Mouse (Mus musculus) stomach, embryonic 16.5 days (tissue): ENCODE measurements around the gene Zfp280d. TPM values are rescaled to one million over a fixed set of nuclear protein-coding genes. Genes with fewer than 3 reads are reported as not detected.

Source experiments
- ATAC-seq: fragments of 200-750 bp; cut with Nextera tagmentation; 2 replicates; pipeline ENCODE4 v1.8.0; 2017; ENCODE audit warnings: moderate number of reproducible peaks, moderate TSS enrichment; ENCODE audit not compliant: insufficient read depth, low FRiP score
- H3K27ac ChIP-seq: fragments of 300-500 bp; sonication (generic); 2 replicates; pipeline ENCODE4 v1.5.1; 2014; ENCODE audit warnings: low read length
- H3K27me3 ChIP-seq: fragments of 300-500 bp; sonication (generic); 2 replicates; pipeline ENCODE4 v1.6.1; 2014; ENCODE audit warnings: low read length, control low read depth, mixed read lengths; ENCODE audit not compliant: control insufficient read depth, insufficient read depth
- H3K36me3 ChIP-seq: fragments of 300-500 bp; sonication (generic); 2 replicates; pipeline ENCODE4 v1.6.1; 2014; ENCODE audit warnings: low read length; ENCODE audit not compliant: control insufficient read depth, insufficient read depth
- H3K4me1 ChIP-seq: fragments of 300-500 bp; sonication (generic); 2 replicates; pipeline ENCODE4 v1.6.1; 2014; ENCODE audit warnings: low read length, control low read depth, mixed read lengths; ENCODE audit not compliant: control insufficient read depth, insufficient read depth
- H3K4me2 ChIP-seq: fragments of 300-500 bp; sonication (generic); 2 replicates; pipeline ENCODE4 v1.6.1; 2014; ENCODE audit warnings: low read depth, low read length, mixed read lengths
- H3K4me3 ChIP-seq: fragments of 300-500 bp; sonication (generic); replicated peaks from 2 replicates; pipeline ENCODE4 v1.5.1; 2014; ENCODE audit warnings: mild to moderate bottlenecking, low read length
- H3K9ac ChIP-seq: fragments of 300-500 bp; sonication (generic); 2 replicates; pipeline ENCODE4 v1.6.1; 2014; ENCODE audit warnings: low read length
- H3K9me3 ChIP-seq: fragments of 300-500 bp; sonication (generic); replicated peaks from 2 replicates; pipeline ENCODE4 v1.6.1; 2016; ENCODE audit warnings: low read length, control low read depth; ENCODE audit not compliant: control insufficient read depth
- WGBS: fragments of 180-500 bp; shearing (Covaris S2); extraction: QIAGEN DNeasy Blood & Tissue Kit; methylation state at CpG from one replicate; pipeline ENCODE4 v1.1.7; 2014; 5-methylcytosine and 5-hydroxymethylcytosine counted together
- polyA plus RNA-seq: library from polyadenylated mRNA; unstranded; fragments of >200 nt; fragmentation: Nextera tagmentation; extraction: Ambion mirVana; gene quantifications from 2 replicates; pipeline ENCODE4 v1.2.1, GENCODE M21; 2015

The Zfp280d gene
- polyA plus RNA-seq, 1 experiment from 2014 or later, result 34.5 TPM

DNA sequence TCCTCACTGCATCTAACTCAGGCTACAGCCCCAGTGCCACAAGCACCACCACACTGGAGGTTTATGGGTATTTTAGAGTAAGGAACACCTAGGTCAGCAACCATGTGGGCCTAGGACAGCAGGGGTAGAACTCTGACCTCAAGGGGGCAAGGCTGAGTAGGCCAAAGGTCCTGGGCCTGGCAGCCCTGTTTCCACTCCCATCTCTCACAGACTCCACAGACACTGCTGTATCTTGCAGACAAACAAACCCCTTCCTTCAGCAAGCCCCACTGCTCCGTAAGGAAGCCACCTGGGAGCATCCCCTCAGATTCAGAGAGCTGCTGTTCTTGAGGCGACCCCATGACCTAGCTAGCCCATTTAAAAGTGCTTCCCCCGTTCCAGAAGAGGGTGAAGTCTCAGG lies 130.3 kb downstream of the Zfp280d start:
- H3K27me3 ChIP-seq, result no peaks in the 10 kb centered on the region
- no peak overlapping the region for H3K4me2 ChIP-seq
- no peak overlapping the region for H3K4me3 ChIP-seq
- H3K4me1 ChIP-seq, result no peaks in the 10 kb centered on the region
- H3K9me3 ChIP-seq, result no peaks in the 10 kb centered on the region
- ATAC-seq, result no peak
- no peak overlapping the region for H3K27ac ChIP-seq
- no peaks in the 10 kb centered on the region for H3K36me3 ChIP-seq
- WGBS, result 66% methylated on average over 3 of the region's 3 CpGs
- no peak overlapping the region for H3K9ac ChIP-seq

DNA sequence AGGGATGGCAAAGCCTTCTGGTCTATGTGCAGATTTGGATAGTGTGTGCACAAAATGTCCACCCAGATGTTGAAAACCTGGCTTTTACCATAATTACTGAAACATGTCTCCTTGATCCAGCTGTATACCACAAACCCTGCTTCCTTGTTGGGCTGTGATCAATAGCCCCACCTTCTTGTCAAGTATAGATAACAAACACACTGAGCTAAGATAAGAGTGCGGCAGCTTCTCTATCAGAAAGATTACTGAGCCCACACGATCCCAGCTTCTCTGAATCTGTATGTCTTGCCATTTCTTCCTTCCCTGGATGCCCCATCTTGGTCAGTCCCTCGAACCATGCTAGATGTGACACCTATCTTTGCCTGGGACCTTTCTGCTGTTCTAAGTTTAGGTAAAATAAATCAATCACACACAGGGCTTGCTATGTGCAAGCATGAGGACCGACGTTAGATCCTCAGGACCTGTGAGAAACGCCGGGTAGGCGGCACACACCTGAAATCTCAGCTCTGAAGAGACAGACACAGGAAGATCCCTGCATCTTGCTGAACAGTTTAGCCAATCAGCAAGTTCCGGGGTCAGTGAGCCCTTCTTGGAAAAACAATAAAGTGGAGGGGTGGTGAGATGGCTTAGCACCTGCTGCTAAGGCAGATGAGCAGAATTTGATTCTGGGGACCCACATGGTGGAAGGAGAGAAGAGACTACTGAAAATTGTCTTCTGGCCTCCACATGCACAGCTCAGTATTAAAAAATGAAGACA lies 131.4 kb downstream of the Zfp280d start:
- no peaks in the 10 kb centered on the region for H3K9me3 ChIP-seq
- H3K9ac ChIP-seq, result no peak overlapping the region
- 81% methylated on average over 9 of the region's 9 CpGs for WGBS
- ATAC-seq, result no peak
- H3K4me1 ChIP-seq, result no peaks in the 10 kb centered on the region
- H3K36me3 ChIP-seq, result no peaks in the 10 kb centered on the region
- no peaks in the 10 kb centered on the region for H3K27me3 ChIP-seq
- H3K4me2 ChIP-seq, result no peak overlapping the region
- no peak overlapping the region for H3K4me3 ChIP-seq
- no peak overlapping the region for H3K27ac ChIP-seq

DNA sequence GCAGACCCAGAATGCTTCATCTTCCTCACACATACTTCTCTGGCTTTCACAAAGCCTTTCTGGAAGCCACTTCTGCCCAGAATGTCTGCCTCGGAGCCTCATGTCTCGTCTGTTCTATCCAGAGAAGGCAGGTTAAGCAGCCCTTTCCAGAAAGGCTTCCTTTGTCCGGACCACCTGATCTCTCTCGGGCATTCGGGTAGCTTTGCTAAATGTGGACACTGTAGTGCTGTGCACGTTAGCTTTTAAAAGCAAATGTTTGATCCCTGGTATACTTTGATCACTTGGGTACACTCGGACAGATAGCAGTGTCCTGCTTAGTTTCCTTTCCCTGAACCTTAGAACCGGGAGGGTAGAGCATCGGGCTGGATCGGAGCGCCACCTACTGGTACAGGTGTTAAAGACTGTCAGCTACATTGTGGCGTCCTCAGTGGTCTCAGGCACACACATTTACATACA lies 133.5 kb downstream of the Zfp280d start:
- whole genome bisulfite sequencing, result 11% methylated on average over 12 of the region's 12 CpGs
- ATAC-seq, result peak; percentile 65; the same call in 1 of the 2 replicates
- H3K9ac ChIP-seq, result peak overlapping the region; percentile 61

DNA sequence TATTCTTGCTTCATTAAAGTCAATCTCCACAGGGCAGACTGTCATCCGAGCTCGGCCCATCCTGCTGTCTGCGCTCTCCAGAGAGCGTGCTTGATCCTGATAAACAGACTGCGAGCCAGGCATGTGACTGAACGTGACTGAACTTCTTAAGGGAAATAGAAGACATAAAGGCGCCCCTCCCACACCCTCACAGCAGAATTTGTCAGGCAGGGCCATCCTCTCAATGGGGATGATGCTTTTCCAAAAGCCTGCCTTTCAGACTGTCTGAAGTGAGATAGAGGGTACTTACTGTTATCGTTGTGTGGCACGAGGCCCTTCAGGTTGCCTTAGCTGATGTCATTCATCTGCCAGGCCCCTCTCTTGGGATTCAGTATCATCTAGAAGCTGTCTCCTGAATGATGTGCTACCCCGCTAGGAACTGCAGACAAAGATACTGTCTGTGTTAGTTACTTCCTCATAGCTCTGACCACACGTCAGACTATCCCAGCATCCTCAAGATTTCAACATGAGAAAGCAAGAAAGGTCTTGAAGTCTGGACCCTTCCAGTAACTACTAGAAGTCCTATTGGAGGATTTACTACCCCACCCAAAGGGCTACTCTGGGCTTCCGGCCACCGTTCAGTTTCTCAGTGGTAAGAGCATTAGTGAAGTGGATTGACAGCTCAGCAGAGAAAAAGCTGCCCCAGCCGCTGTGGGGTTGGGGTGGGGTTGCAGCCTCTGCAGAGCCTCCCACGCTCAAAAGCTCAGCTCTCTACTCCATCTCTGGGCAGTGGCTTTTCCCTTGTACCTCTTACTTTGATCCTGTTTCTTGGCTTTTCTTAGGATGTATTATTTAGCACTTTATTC lies 134.9 kb downstream of the Zfp280d start:
- 34% methylated on average over 15 of the region's 15 CpGs for WGBS
- Histone ChIP-seq H3K4me2 (no peak overlapping the region), H3K27ac (no peak overlapping the region), H3K4me3 (no peak overlapping the region), H3K27me3 (no peaks in the 10 kb centered on the region), H3K9ac (no peak overlapping the region), H3K9me3 (no peaks in the 10 kb centered on the region), H3K4me1 (no peaks in the 10 kb centered on the region), H3K36me3 (no peaks in the 10 kb centered on the region)
- ATAC-seq, result peak; percentile 61

More for the DNA sequence above, 133.5 kb downstream of the Zfp280d start:
- peak overlapping the region; percentile 50 for H3K4me2 ChIP-seq
- no peaks in the 10 kb centered on the region for H3K9me3 ChIP-seq
- peak overlapping the region; percentile 37 for H3K4me3 ChIP-seq
- no peak overlapping the region for H3K27ac ChIP-seq
- no peaks in the 10 kb centered on the region for H3K4me1 ChIP-seq
- no peaks in the 10 kb centered on the region for H3K36me3 ChIP-seq
- H3K27me3 ChIP-seq, result no peaks in the 10 kb centered on the region

DNA sequence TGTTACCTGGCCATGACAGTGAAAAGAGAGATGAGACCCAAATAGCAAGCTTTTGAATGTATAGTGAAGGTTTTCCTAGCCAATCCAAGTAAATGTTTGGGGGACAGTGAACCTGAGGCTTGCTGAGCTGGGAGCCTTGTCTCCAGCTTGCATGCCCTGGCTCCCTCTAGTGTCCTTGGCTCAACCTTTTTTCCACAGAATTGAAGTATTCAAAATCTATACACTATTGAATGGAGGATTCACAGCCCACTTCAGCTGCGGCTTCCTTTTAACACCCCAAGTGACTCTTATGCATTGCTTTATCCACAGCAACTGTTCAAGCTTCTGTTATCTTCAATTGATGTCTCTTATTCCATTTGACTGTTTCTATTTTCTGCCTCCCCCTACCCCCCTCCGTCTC lies 137.1 kb downstream of the Zfp280d start:
- no peak for ATAC-seq
- 93% methylated on average over 2 of the region's 2 CpGs for WGBS
- Histone ChIP-seq H3K9me3 (no peaks in the 10 kb centered on the region), H3K27me3 (no peaks in the 10 kb centered on the region), H3K4me3 (no peak overlapping the region), H3K27ac (no peak overlapping the region), H3K36me3 (no peaks in the 10 kb centered on the region), H3K4me1 (no peaks in the 10 kb centered on the region), H3K4me2 (no peak overlapping the region), H3K9ac (no peak overlapping the region)

Other genes with a start within 250 kb of the Zfp280d start
- gene Tcf12, start 163.0 kb upstream of the Zfp280d start, polyA plus RNA-seq, result 43.6 and 44.3 TPM in 2 replicates
- gene Mns1, start 163.2 kb downstream of the Zfp280d start, polyA plus RNA-seq, result 17.4 and 23.8 TPM in 2 replicates
- gene Tex9, start 217.4 kb downstream of the Zfp280d start, polyA plus RNA-seq, result 18.6 and 19.2 TPM in 2 replicates